15 mouse cellular contexts compared by ENCODE assay signal in genomic region chr12:50594506-50594905, GRCm38 (mm10). TPM values are rescaled to one million over a fixed set of nuclear protein-coding genes. Genes with fewer than 3 reads are reported as not detected.
DNase-seq lines count a peak whose midpoint lies in the region; ATAC-seq and TF ChIP-seq lines count a peak whose summit lies in the region.
"Had no signal": no experiment of that assay in that cellular context is flagged by ENCODE, and none has a peak within 500 bp of the region (broad histone marks: within the 10 kb centered on the region; RNA-seq: fewer than 3 reads in every experiment).

No protein-coding gene starts in this region.

- TF ChIP-seq CTCF in lung, adult 2 months (IDR thresholded peaks at IDR 0.05; ENCODE audit: insufficient read depth, low read length) = no peak
- TF ChIP-seq CTCF in midbrain, postnatal 0 days (IDR thresholded peaks at IDR 0.05) = no peak

- no peak overlapping the region for H3K9ac ChIP-seq in heart, embryonic 12.5 days
- no peak overlapping the region for H3K9ac ChIP-seq in stomach, embryonic 16.5 days (ENCODE audit: low read length)
- no peak overlapping the region for H3K9ac ChIP-seq in midbrain, postnatal 0 days (replicated peaks; ENCODE audit: low read length, poor library complexity, severe bottlenecking)
- H3K9ac ChIP-seq: limb, embryonic 12.5 days; liver, embryonic 14.5 days had no signal

- no peak for DNase-seq in heart, embryonic 10.5 days (ENCODE audit: low spot score)
- peak; percentile 35 to 50 for DNase-seq in right cerebral cortex, postnatal 10 days (ENCODE audit: low spot score in 2 of 2)
- no peak for DNase-seq in right cerebral cortex, postnatal 14 days
- DNase-seq in lung, adult 2 months = peak; percentile 37
- no peak for DNase-seq in midbrain, postnatal 0 days (ENCODE audit: low spot score)
- DNase-seq: adrenal gland, adult 2 months; cerebellum, adult 2 months; gastrocnemius, postnatal 14 days; retina, postnatal 1 day had no signal

- WGBS in heart, embryonic 12.5 days = 43% methylated on average over 6 of the region's 6 CpGs
- WGBS in heart, embryonic 10.5 days = 57% methylated on average over 6 of the region's 6 CpGs
- WGBS in lung, adult 2 months = 53% methylated on average over 6 of the region's 6 CpGs
- WGBS in stomach, embryonic 16.5 days = 53% methylated on average over 6 of the region's 6 CpGs
- 87% methylated on average over 6 of the region's 6 CpGs for WGBS in midbrain, postnatal 0 days

- H3K4me2 ChIP-seq in heart, embryonic 12.5 days = no peak overlapping the region
- H3K4me2 ChIP-seq in stomach, embryonic 16.5 days (ENCODE audit: low read depth, low read length) = no peak overlapping the region
- no peak overlapping the region for H3K4me2 ChIP-seq in midbrain, postnatal 0 days (ENCODE audit: low read depth, low read length, poor library complexity, severe bottlenecking)
- H3K4me2 ChIP-seq: limb, embryonic 12.5 days had no signal

- no peak for TF ChIP-seq POLR2A in lung, adult 2 months (IDR thresholded peaks at IDR 0.05; ENCODE audit: borderline replicate concordance, extremely low read depth, low read depth, low read length)

- ATAC-seq in heart, embryonic 12.5 days (ENCODE audit: insufficient number of reproducible peaks, low FRiP score) = no peak
- ATAC-seq in stomach, embryonic 16.5 days (ENCODE audit: insufficient read depth, low FRiP score) = peak; percentile 50; the same call in 1 of the 2 replicates
- no peak for ATAC-seq in midbrain, postnatal 0 days (ENCODE audit: low FRiP score)
- no peak for ATAC-seq in CD4-positive, CD25-positive, alpha-beta regulatory T cell, adult 4 months

- peak overlapping the region; percentile 43; the same call in 1 of the 2 replicates for H3K27ac ChIP-seq in heart, embryonic 12.5 days (ENCODE audit: poor library complexity, severe bottlenecking)
- no peak overlapping the region for H3K27ac ChIP-seq in heart, embryonic 10.5 days
- no peak overlapping the region for H3K27ac ChIP-seq in stomach, embryonic 16.5 days (ENCODE audit: low read length)
- no peak overlapping the region for H3K27ac ChIP-seq in midbrain, postnatal 0 days (ENCODE audit: low read depth, low read length)
- H3K27ac ChIP-seq: limb, embryonic 12.5 days; liver, embryonic 14.5 days had no signal

- H3K36me3 ChIP-seq in heart, embryonic 12.5 days = no peaks in the 10 kb centered on the region
- no peaks in the 10 kb centered on the region for H3K36me3 ChIP-seq in heart, embryonic 10.5 days
- H3K36me3 ChIP-seq in stomach, embryonic 16.5 days (ENCODE audit: control insufficient read depth, insufficient read depth, low read length) = no peaks in the 10 kb centered on the region
- no peaks in the 10 kb centered on the region for H3K36me3 ChIP-seq in midbrain, postnatal 0 days (ENCODE audit: insufficient read depth, low read length)
- H3K36me3 ChIP-seq: limb, embryonic 12.5 days had no signal

- H3K4me3 ChIP-seq in heart, embryonic 12.5 days = no peak overlapping the region
- H3K4me3 ChIP-seq in heart, embryonic 10.5 days = no peak overlapping the region
- no peak overlapping the region for H3K4me3 ChIP-seq in lung, adult 2 months (replicated peaks; ENCODE audit: extremely low read depth, low read depth, low read length)
- H3K4me3 ChIP-seq in stomach, embryonic 16.5 days (replicated peaks; ENCODE audit: low read length) = no peak overlapping the region
- H3K4me3 ChIP-seq in midbrain, postnatal 0 days (ENCODE audit: low read depth, low read length) = no peak overlapping the region
- H3K4me3 ChIP-seq: limb, embryonic 12.5 days; megakaryocyte, embryonic 14.5 days had no signal

- H3K9me3 ChIP-seq in heart, embryonic 12.5 days (replicated peaks) = no peaks in the 10 kb centered on the region
- H3K9me3 ChIP-seq in heart, embryonic 10.5 days = no peaks in the 10 kb centered on the region
- H3K9me3 ChIP-seq in stomach, embryonic 16.5 days (replicated peaks; ENCODE audit: control insufficient read depth, low read length) = no peaks in the 10 kb centered on the region
- no peaks in the 10 kb centered on the region for H3K9me3 ChIP-seq in midbrain, postnatal 0 days (ENCODE audit: low read length)
- H3K9me3 ChIP-seq: limb, embryonic 12.5 days had no signal

- no peaks in the 10 kb centered on the region for H3K27me3 ChIP-seq in heart, embryonic 12.5 days (replicated peaks)
- no peaks in the 10 kb centered on the region for H3K27me3 ChIP-seq in heart, embryonic 10.5 days (ENCODE audit: insufficient read depth, poor library complexity, severe bottlenecking)
- no peaks in the 10 kb centered on the region for H3K27me3 ChIP-seq in stomach, embryonic 16.5 days (ENCODE audit: control insufficient read depth, insufficient read depth, low read length)
- H3K27me3 ChIP-seq in midbrain, postnatal 0 days (ENCODE audit: insufficient read depth, low read length) = no peaks in the 10 kb centered on the region
- H3K27me3 ChIP-seq: limb, embryonic 12.5 days; megakaryocyte, embryonic 14.5 days had no signal

- peaks cover 32% of the 10 kb centered on the region for H3K4me1 ChIP-seq in heart, embryonic 12.5 days (replicated peaks)
- peaks cover 17% of the 10 kb centered on the region; the same call in 1 of the 2 replicates for H3K4me1 ChIP-seq in heart, embryonic 10.5 days
- H3K4me1 ChIP-seq in lung, adult 2 months (ENCODE audit: control insufficient read depth, insufficient read depth, low read length) = peaks cover 2% of the 10 kb centered on the region; the same call in 1 of the 2 replicates
- H3K4me1 ChIP-seq in stomach, embryonic 16.5 days (ENCODE audit: control insufficient read depth, insufficient read depth, low read length) = no peaks in the 10 kb centered on the region
- H3K4me1 ChIP-seq in midbrain, postnatal 0 days (ENCODE audit: insufficient read depth, low read length) = no peaks in the 10 kb centered on the region
- H3K4me1 ChIP-seq: limb, embryonic 12.5 days; megakaryocyte, embryonic 14.5 days had no signal

RNA-seq across cellular contexts. Expression of gene Prkd1, which starts 54.4 kb away (rescaled TPM):
- polyA plus RNA-seq in heart, embryonic 12.5 days (2016; fragmentation: Nextera tagmentation; extraction: Ambion mirVana) = 7.7 and 8.3 TPM in 2 replicates
- 6.5 and 7.3 TPM in 2 replicates for polyA plus RNA-seq in heart, embryonic 10.5 days (2016; fragmentation: Nextera tagmentation; extraction: Ambion mirVana)
- polyA plus RNA-seq in lung, adult 2 months (2012; rRNA removed) = 6.3 and 6.8 TPM in 2 replicates
- polyA plus RNA-seq in stomach, embryonic 16.5 days (2015; fragmentation: Nextera tagmentation; extraction: Ambion mirVana) = 4.2 and 4.4 TPM in 2 replicates
- 3.1 and 5.4 TPM in 2 replicates for total RNA-seq in midbrain, postnatal 0 days (2014; rRNA removed)
- polyA plus RNA-seq in midbrain, postnatal 0 days (2015; fragmentation: Nextera tagmentation; extraction: Ambion mirVana) = 1.9 and 2.2 TPM in 2 replicates
- polyA plus RNA-seq in CD4-positive, CD25-positive, alpha-beta regulatory T cell, adult 4 months (2017; shearing (Covaris generic)) = not detected

Comparison
In these comparisons a context has a peak if more than half of its experiments do, and no peak if none do; other contexts are left out.
1. DNase-seq: peak in right cerebral cortex, postnatal 10 days (2 of 2) and lung, adult 2 months (single experiment); none in heart, embryonic 10.5 days (single experiment), right cerebral cortex, postnatal 14 days (single experiment) and midbrain, postnatal 0 days (single experiment).